8 mouse cellular contexts compared by ENCODE assay signal in genomic region chr5:111058401-111059139, GRCm38 (mm10).
DNase-seq lines count a peak whose midpoint lies in the region; ATAC-seq lines count a peak whose summit lies in the region.

No protein-coding gene starts in this region.

- H3K4me2 ChIP-seq in midbrain, embryonic 14.5 days (ENCODE audit: low read length), result no peak overlapping the region
- no peak overlapping the region for H3K4me2 ChIP-seq in intestine, embryonic 15.5 days (replicated peaks)

- no peaks in the 10 kb centered on the region for H3K36me3 ChIP-seq in midbrain, embryonic 14.5 days (ENCODE audit: control insufficient read depth, insufficient read depth, low read length)
- no peaks in the 10 kb centered on the region for H3K36me3 ChIP-seq in intestine, embryonic 15.5 days

- no peak overlapping the region for H3K9ac ChIP-seq in midbrain, embryonic 14.5 days (replicated peaks; ENCODE audit: low read length)
- H3K9ac ChIP-seq in intestine, embryonic 15.5 days, result no peak overlapping the region

- no peak overlapping the region for H3K4me3 ChIP-seq in midbrain, embryonic 14.5 days (replicated peaks; ENCODE audit: low read depth, low read length)
- H3K4me3 ChIP-seq in intestine, embryonic 15.5 days (replicated peaks), result no peak overlapping the region

- no peaks in the 10 kb centered on the region for H3K27me3 ChIP-seq in midbrain, embryonic 14.5 days (ENCODE audit: control insufficient read depth, insufficient read depth, low read length)
- H3K27me3 ChIP-seq in intestine, embryonic 15.5 days (replicated peaks), result no peaks in the 10 kb centered on the region

- peaks cover 52% of the 10 kb centered on the region for H3K4me1 ChIP-seq in midbrain, embryonic 14.5 days (ENCODE audit: control insufficient read depth, insufficient read depth, low read length)
- peaks cover 18% of the 10 kb centered on the region; the same call in 1 of the 2 replicates for H3K4me1 ChIP-seq in intestine, embryonic 15.5 days (replicated peaks)

- no peak for DNase-seq in cerebellum, postnatal 4 days (ENCODE audit: low spot score in 2 of 2)
- peak; percentile 32 for DNase-seq in cerebellum, adult 11 months
- DNase-seq in midbrain, embryonic 14.5 days, result no peak
- peak; percentile 43 for DNase-seq in thymus, postnatal 14 days
- DNase-seq in kidney, postnatal 25 days, result no peak

- ATAC-seq in cerebellum, adult (ENCODE audit: insufficient number of reproducible peaks, low FRiP score, low TSS enrichment), result peak; percentile 61; the same call in 1 of the 2 replicates
- peak; percentile 80 to 81 for ATAC-seq in hematopoietic stem cell, adult 5-6 weeks (replicated peaks in 1 of 2; ENCODE audit: insufficient read depth in 1 of 2, low FRiP score in 2 of 2, low TSS enrichment in 1 of 2, low read depth in 1 of 2, poor library complexity in 2 of 2, severe bottlenecking in 2 of 2)
- no peak for ATAC-seq in midbrain, embryonic 14.5 days (ENCODE audit: low FRiP score, low TSS enrichment)
- ATAC-seq in intestine, embryonic 15.5 days, result no peak

- whole genome bisulfite sequencing in midbrain, embryonic 14.5 days, result 66% methylated on average over 22 of the region's 22 CpGs
- WGBS in intestine, embryonic 15.5 days, result 77% methylated on average over 22 of the region's 22 CpGs

- H3K9me3 ChIP-seq in midbrain, embryonic 14.5 days (ENCODE audit: control insufficient read depth, low read length), result no peaks in the 10 kb centered on the region
- no peaks in the 10 kb centered on the region for H3K9me3 ChIP-seq in intestine, embryonic 15.5 days

- peak overlapping the region; percentile 45; the same call in 1 of the 2 replicates for H3K27ac ChIP-seq in midbrain, embryonic 14.5 days (replicated peaks; ENCODE audit: low read depth, low read length)
- H3K27ac ChIP-seq in intestine, embryonic 15.5 days, result no peak overlapping the region

Comparison
In these comparisons a context has a peak if more than half of its experiments do, and no peak if none do; other contexts are left out.
1. DNase-seq: peak in cerebellum, adult 11 months (single experiment) and thymus, postnatal 14 days (single experiment); none in cerebellum, postnatal 4 days (0 of 2), midbrain, embryonic 14.5 days (single experiment) and kidney, postnatal 25 days (0 of 2).
2. ATAC-seq: peak in cerebellum, adult (single experiment) and hematopoietic stem cell, adult 5-6 weeks (2 of 2); none in midbrain, embryonic 14.5 days (single experiment) and intestine, embryonic 15.5 days (single experiment).